Mouse (Mus musculus): ENCODE data around the gene Fam19a3.
A peak's percentile ranks its signal among the peaks of the same experiment; 100 is the strongest.

Fam19a3 gene

GRCm38 (mm10) chr3:104792360-104793270 lies 11.0 kb upstream of the Fam19a3 start:
- no peak for DNase-seq (ENCODE audit: low read depth, low spot score)

GRCm38 (mm10) chr3:104791671-104792070 lies 10.0 kb upstream of the Fam19a3 start:
- no peak for DNase-seq (ENCODE audit: low read depth, low spot score)

DNA sequence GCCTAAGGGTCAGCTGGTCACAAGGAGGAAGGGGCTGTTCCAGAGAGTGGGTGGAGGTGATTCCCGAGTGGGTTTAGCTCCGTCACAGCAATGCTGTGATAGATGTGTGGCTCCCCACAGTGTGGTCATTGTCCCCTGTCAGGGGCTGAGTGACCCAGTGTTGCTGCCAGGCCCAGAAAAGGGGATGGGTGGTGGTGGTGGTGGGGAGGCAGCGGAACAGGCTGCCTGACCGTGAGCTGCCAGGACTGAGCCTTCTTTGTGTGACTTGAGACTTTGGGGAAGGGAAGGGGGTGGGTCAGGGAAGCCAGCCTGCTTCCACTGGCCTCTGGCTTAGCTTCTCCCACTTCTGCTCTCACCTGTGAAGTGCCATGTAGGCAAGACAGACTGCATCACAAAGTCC lies 9.4 kb upstream of the Fam19a3 start:
- DNase-seq (ENCODE audit: low read depth, low spot score): no peak

DNA sequence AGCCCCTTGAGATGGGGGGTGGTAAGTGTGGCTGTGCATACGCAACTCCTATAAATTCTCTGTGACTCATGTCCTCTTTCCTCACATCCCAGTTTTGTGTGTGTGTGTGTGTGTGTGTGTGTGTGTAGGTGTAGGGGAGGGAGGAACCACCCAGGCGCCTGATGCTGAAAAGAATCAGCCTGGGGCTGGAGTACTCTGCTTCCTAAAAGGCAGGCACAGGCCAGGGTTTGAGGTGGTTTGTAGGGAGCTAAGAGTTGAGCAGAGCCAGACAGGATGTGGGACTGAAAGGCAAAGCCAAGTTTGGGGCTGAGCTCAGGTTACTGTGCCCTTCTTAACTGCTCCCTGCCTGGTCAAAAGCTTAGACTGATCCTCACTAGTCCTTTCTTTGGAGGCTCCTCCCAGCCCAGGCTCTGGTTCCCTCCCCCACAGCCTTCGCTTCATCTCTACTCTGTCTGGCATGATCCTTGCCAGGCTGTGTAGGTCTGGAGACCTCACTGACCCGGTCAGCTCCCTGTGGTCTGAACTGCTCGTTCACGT lies 8.8 kb upstream of the Fam19a3 start:
- no peak for DNase-seq (ENCODE audit: low read depth, low spot score)

GRCm38 (mm10) chr3:104789822-104790221 lies 8.2 kb upstream of the Fam19a3 start:
- DNase-seq (ENCODE audit: low read depth, low spot score): no peak

DNA sequence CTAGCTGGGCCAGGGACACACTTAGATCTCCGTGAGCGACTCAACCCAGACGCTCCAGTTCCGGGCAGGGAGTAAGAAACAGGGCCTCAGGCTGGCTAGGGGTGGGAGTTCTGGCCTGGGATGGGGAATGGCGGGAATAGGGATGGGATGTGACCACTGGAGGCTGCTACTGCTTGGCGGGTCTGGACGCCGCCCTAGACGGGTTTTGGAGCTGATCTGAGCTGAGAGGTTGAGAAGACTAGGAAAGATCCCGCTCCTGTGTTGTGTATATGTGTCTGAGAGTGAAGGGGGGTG lies 7.6 kb upstream of the Fam19a3 start:
- no peak for DNase-seq (ENCODE audit: low read depth, low spot score)

GRCm38 (mm10) chr3:104788561-104789311 lies 7.1 kb upstream of the Fam19a3 start:
- peak; percentile 66 for DNase-seq (ENCODE audit: low read depth, low spot score)

DNA sequence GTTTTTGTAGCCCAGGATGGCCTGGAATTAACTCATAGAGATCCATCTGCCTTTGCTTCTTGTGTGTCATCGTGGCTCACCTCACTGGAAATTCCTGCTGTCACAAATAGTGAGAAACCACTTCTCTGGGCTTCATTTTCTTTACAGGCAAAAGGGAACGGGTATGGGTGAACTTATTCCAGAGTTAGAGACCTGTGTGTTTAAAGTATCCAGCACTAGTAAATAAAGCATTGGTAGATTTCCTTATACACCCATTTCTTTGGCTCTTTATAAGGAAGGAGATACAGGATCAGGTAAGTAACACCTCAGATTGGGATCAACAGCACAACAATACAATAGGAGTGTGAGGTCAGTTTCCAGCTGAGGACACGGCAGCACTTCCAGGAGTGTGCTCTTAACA lies 6.4 kb upstream of the Fam19a3 start, which contains the start of gene Rhoc:
Gene Rhoc, plus strand, starts transcription at position 301 of the 400 bp plus-strand sequence.
- no peak for DNase-seq (ENCODE audit: low read depth, low spot score)

- no peak for DNase-seq (ENCODE audit: low read depth, low spot score)
These were observed 3.6 kb upstream of the Fam19a3 start for GRCm38 (mm10) chr3:104785284-104785683.

- peak; percentile 53 for DNase-seq (ENCODE audit: low read depth, low spot score)
These were observed 2.4 kb upstream of the Fam19a3 start for GRCm38 (mm10) chr3:104783971-104784500.

GRCm38 (mm10) chr3:104782061-104782681 lies 531 bp upstream of the Fam19a3 start:
- DNase-seq (ENCODE audit: low read depth, low spot score): peak; percentile 48

- DNase-seq (ENCODE audit: low read depth, low spot score): peak; percentile 78
These were observed 849 bp downstream of the Fam19a3 start, which contains the start of gene Ppm1j for GRCm38 (mm10) chr3:104780561-104781420. TSS of gene Ppm1j (plus strand) at chr3:104781056.

- peak; percentile 74 for DNase-seq (ENCODE audit: low read depth, low spot score)
These were observed 1.7 kb downstream of the Fam19a3 start for GRCm38 (mm10) chr3:104779949-104780348.

DNA sequence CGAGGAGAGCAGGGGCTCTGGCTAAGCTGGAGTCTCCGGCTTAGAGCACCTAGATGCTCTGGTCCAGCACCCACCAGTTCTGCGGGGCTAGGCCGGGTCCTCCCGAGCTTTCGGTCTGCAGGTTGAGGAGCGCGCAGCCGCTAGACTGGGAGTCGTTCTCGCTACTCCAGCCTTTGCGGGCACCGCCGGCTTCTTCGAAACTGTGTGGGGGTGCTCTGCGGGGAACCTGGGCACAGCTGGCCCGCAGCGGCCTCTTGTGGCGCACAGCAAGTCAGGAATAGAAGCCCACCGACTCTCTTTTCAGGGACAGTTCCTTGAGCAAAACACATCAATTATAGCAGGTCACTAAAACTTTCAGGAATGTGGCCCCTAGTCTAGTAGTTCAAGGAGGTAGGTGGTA lies 4.3 kb downstream of the Fam19a3 start:
- peak; percentile 63 for DNase-seq (ENCODE audit: low read depth, low spot score)

GRCm38 (mm10) chr3:104773301-104773700 lies 8.3 kb downstream of the Fam19a3 start:
- DNase-seq (ENCODE audit: low read depth, low spot score): no peak

- peak; percentile 82 for DNase-seq (ENCODE audit: low read depth, low spot score)
These were observed 10.2 kb downstream of the Fam19a3 start for GRCm38 (mm10) chr3:104771460-104771859.

DNA sequence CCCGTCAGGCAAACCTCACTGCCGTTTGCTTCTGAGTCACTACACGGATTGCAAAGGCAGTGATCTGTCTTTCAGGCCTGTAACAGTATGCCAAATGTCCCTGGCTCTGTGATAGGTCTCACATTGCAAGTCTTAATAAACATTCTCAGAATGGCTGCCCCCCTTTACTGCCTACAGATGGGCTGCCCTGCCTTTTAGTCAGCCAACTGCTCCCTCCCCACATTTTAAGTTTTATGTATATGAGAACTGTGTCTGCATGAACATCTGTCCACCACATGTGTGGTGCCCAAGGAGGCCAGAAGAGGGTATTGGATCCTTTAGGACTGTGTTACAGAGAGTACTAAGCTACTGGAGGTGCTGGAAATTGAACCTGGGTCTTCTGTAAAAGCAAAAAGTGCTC lies 10.7 kb downstream of the Fam19a3 start:
- no peak for DNase-seq (ENCODE audit: low read depth, low spot score)

DNA sequence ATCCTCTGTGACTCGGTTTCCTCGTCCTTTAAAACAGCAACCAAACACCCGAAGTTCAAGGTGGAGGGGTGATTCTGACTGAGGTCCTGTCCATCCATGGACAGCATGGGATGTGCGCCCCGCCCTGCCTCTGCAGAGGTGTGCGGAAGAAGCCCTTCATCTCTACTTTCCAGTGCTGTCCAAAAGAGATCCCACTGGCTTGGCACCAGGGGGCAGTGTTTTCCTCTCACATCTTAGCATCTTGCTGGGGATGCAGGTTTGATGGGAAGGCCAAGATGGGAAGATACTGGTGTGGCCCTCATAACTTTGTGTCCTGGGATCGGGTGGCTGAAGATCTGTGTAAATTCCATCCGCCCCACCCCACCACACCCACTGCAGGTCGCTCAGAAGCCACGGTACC lies 11.6 kb downstream of the Fam19a3 start:
- DNase-seq (ENCODE audit: low read depth, low spot score): peak; percentile 41

DNA sequence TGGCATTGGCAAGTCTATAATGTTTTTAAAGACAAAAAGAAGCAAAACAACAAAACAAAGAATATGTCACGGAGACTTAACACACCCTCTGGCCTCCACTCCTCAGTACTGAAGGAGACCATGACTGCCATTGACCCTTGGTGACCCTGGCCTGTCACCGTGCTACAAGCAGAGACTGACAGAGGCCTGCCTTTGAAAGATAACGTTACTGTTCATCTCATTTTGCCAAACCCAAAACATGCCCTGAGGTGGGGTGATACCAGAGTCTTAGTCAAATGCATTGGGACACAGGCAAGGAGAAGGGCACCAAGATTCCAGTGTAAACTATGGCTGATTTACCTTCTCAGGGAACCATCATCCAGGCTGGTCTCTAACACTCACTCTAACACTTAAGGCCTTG lies 12.5 kb downstream of the Fam19a3 start:
- no peak for DNase-seq (ENCODE audit: low read depth, low spot score)

DNA sequence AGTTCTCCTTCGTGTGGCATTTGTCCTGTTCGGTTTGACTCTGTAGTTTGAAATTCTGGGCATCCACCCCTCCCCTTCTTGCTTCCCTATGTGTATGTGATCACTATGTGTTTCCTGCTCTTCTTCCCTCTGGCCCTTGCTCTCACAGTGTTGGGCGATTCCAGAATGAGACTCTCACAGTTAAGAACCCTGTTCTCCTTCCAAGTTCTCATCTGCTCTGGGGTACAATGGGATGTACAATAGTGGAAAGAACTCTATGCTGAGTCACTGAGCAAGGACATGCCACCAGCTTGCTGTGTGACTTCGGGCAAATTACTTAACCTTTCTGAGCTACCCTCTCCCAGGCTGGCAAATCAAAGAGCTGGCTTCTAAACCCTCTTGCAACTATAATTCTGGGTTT lies 13.9 kb downstream of the Fam19a3 start:
- no peak for DNase-seq (ENCODE audit: low read depth, low spot score)

DNA sequence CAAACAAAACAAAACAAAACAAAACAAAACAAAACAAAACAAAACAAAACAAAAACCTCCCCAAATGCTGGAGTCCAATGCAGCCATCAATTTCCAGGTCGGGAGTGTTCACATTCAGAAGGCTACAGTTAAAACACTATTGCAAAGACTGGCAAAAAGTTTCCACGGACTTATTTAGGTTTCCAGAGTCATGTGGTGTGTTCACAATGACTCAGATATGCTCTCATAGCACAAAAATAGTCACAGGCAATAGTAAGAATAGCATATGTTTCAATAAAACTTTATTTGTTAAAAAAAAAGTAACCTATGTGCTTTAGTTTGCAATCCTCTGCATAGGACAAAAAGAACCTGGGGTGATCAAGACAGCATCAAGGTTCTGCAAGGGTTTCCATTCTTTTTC lies 14.5 kb downstream of the Fam19a3 start:
- DNase-seq (ENCODE audit: low read depth, low spot score): no peak
